Mouse (Mus musculus) liver, postnatal 0 days (tissue): ENCODE measurements around the gene Nol4l. TPM values are rescaled to one million over a fixed set of nuclear protein-coding genes. Genes with fewer than 3 reads are reported as not detected.

ENCODE experiments used
- ATAC-seq: fragments of 200-750 bp; cut with Nextera tagmentation; 2 replicates; pipeline ENCODE4 v1.8.0; 2017; ENCODE audit warnings: mild to moderate bottlenecking, moderate library complexity
- DNase-seq: peaks from one replicate; pipeline ENCODE4 v3.0.0-alpha.2; 2016
- H3K27ac ChIP-seq: fragments of 300-500 bp; sonication (generic); 2 replicates; pipeline ENCODE4 v1.5.1; 2014; ENCODE audit warnings: antibody characterized with exemption, moderate library complexity, mild to moderate bottlenecking, low read depth
- H3K27me3 ChIP-seq: fragments of 300-500 bp; sonication (generic); 2 replicates; pipeline ENCODE4 v1.6.1; 2014; ENCODE audit warnings: low read length, control low read depth, mixed read lengths; ENCODE audit not compliant: insufficient read depth
- H3K36me3 ChIP-seq: fragments of 300-500 bp; sonication (generic); replicated peaks from 2 replicates; pipeline ENCODE4 v1.6.1; 2014; ENCODE audit warnings: mild to moderate bottlenecking, control low read depth, low read length, moderate library complexity, mixed read lengths; ENCODE audit not compliant: insufficient read depth
- H3K4me1 ChIP-seq: fragments of 300-500 bp; sonication (generic); 2 replicates; pipeline ENCODE4 v1.6.1; 2014; ENCODE audit warnings: antibody characterized with exemption, mild to moderate bottlenecking, control low read depth; ENCODE audit not compliant: insufficient read depth
- H3K4me2 ChIP-seq: fragments of 300-500 bp; sonication (generic); 2 replicates; pipeline ENCODE4 v1.6.1; 2014; ENCODE audit warnings: low read depth, mild to moderate bottlenecking, low read length, moderate library complexity, mixed read lengths
- H3K4me3 ChIP-seq: fragments of 300-500 bp; sonication (generic); 2 replicates; pipeline ENCODE4 v1.5.1; 2014; ENCODE audit warnings: low read depth, low read length
- H3K9ac ChIP-seq: fragments of 300-500 bp; sonication (generic); replicated peaks from 2 replicates; pipeline ENCODE4 v1.6.1; 2014; ENCODE audit warnings: mild to moderate bottlenecking, moderate library complexity
- H3K9me3 ChIP-seq: fragments of 300-500 bp; sonication (generic); 2 replicates; pipeline ENCODE4 v1.6.1; 2016; ENCODE audit warnings: mild to moderate bottlenecking, control low read depth, low read length, mixed read lengths
- CTCF ChIP-seq: sonication (generic); IDR thresholded peaks from 2 replicates; pipeline ENCODE4 v1.5.1; 2016; ENCODE audit warnings: antibody characterized with exemption, low read depth
- EP300 ChIP-seq: IDR thresholded peaks from 2 replicates; pipeline ENCODE4 v1.6.1; 2016; ENCODE audit warnings: antibody characterized with exemption, low read depth, mild to moderate bottlenecking
- WGBS: fragments of 180-500 bp; shearing (Covaris S2); extraction: QIAGEN DNeasy Blood & Tissue Kit; methylation state at CpG from one replicate; pipeline ENCODE4 v1.1.7; 2014; ENCODE audit not compliant: insufficient replicate concordance; 5-methylcytosine and 5-hydroxymethylcytosine counted together
- polyA plus RNA-seq: library from polyadenylated mRNA; unstranded; fragments of >200 nt; fragmentation: Nextera tagmentation; extraction: Ambion mirVana; gene quantifications from 2 replicates; pipeline ENCODE4 v1.2.1, GENCODE M21; 2015

Gene Nol4l
- polyA plus RNA-seq, 1 experiment from 2014 or later = 1.7 TPM

GRCm38 (mm10) chr2:153417841-153418240 is 111.9 kb downstream of the Nol4l start:
- Histone ChIP-seq H3K4me2 (no peak overlapping the region), H3K27me3 (no peaks in the 10 kb centered on the region), H3K36me3 (peaks cover 44% of the 10 kb centered on the region), H3K4me3 (no peak overlapping the region), H3K4me1 (no peaks in the 10 kb centered on the region), H3K27ac (no peak overlapping the region), H3K9ac (no peak overlapping the region), H3K9me3 (no peaks in the 10 kb centered on the region)
- no peak for ATAC-seq
- TF ChIP-seq EP300 = no peak
- no peak for TF ChIP-seq CTCF
- no peak for DNase-seq
- 90% methylated on average over 12 of the region's 12 CpGs for WGBS

- Histone ChIP-seq H3K27me3 (no peaks in the 10 kb centered on the region), H3K27ac (no peak overlapping the region), H3K4me3 (no peak overlapping the region), H3K4me2 (no peak overlapping the region), H3K9ac (no peak overlapping the region), H3K4me1 (peaks cover 8% of the 10 kb centered on the region), H3K36me3 (peaks cover 48% of the 10 kb centered on the region), H3K9me3 (no peaks in the 10 kb centered on the region)
- DNase-seq (no peak), ATAC-seq (no peak)
- 21% methylated on average over 2 of the region's 2 CpGs for WGBS
- TF ChIP-seq CTCF = peak; percentile 64
- TF ChIP-seq EP300 = no peak
These were observed 115.2 kb downstream of the Nol4l start for GRCm38 (mm10) chr2:153414607-153415006.

- no peak overlapping the region for H3K4me2 ChIP-seq
- no peak for DNase-seq
- no peaks in the 10 kb centered on the region for H3K9me3 ChIP-seq
- no peaks in the 10 kb centered on the region for H3K27me3 ChIP-seq
- H3K4me3 ChIP-seq = no peak overlapping the region
- ATAC-seq = no peak
- H3K36me3 ChIP-seq = peaks cover 33% of the 10 kb centered on the region
- TF ChIP-seq EP300 (no peak), CTCF (no peak)
- H3K4me1 ChIP-seq = peaks cover 8% of the 10 kb centered on the region
- H3K9ac ChIP-seq = no peak overlapping the region
- no peak overlapping the region for H3K27ac ChIP-seq
- 77% methylated on average over 6 of the region's 6 CpGs for WGBS
These were observed 117.2 kb downstream of the Nol4l start for GRCm38 (mm10) chr2:153412563-153412962.

- WGBS = 50% methylated on average over 9 of the region's 9 CpGs
- ATAC-seq = peak; percentile 36; the same call in 1 of the 2 replicates
- no peak for DNase-seq
- no peak overlapping the region for H3K4me2 ChIP-seq
- no peaks in the 10 kb centered on the region for H3K27me3 ChIP-seq
- TF ChIP-seq EP300 (no peak), CTCF (no peak)
- H3K4me1 ChIP-seq = peaks cover 8% of the 10 kb centered on the region
- no peak overlapping the region for H3K27ac ChIP-seq
- no peak overlapping the region for H3K9ac ChIP-seq
- no peaks in the 10 kb centered on the region for H3K9me3 ChIP-seq
- H3K4me3 ChIP-seq = no peak overlapping the region
- peaks cover 26% of the 10 kb centered on the region for H3K36me3 ChIP-seq
These were observed 118.2 kb downstream of the Nol4l start for GRCm38 (mm10) chr2:153411557-153411956.

- Histone ChIP-seq H3K36me3 (peaks cover 18% of the 10 kb centered on the region), H3K4me2 (no peak overlapping the region), H3K27ac (no peak overlapping the region), H3K27me3 (no peaks in the 10 kb centered on the region), H3K4me1 (peaks cover 11% of the 10 kb centered on the region), H3K9me3 (no peaks in the 10 kb centered on the region), H3K4me3 (no peak overlapping the region), H3K9ac (no peak overlapping the region)
- ATAC-seq (no peak), DNase-seq (no peak)
- WGBS = 79% methylated on average over 3 of the region's 3 CpGs
- no peak for TF ChIP-seq CTCF
- TF ChIP-seq EP300 = no peak
These were observed 120.8 kb downstream of the Nol4l start for GRCm38 (mm10) chr2:153408971-153409370.

- H3K4me2 ChIP-seq = no peak overlapping the region
- no peaks in the 10 kb centered on the region for H3K9me3 ChIP-seq
- no peaks in the 10 kb centered on the region for H3K27me3 ChIP-seq
- DNase-seq = no peak
- H3K36me3 ChIP-seq = peaks cover 26% of the 10 kb centered on the region
- H3K4me1 ChIP-seq = peaks cover 11% of the 10 kb centered on the region
- no peak overlapping the region for H3K9ac ChIP-seq
- no peak overlapping the region for H3K4me3 ChIP-seq
- no peak for ATAC-seq
- no peak for TF ChIP-seq CTCF
- no peak overlapping the region for H3K27ac ChIP-seq
- WGBS = 72% methylated on average over 6 of the region's 6 CpGs
These were observed 122.9 kb downstream of the Nol4l start for GRCm38 (mm10) chr2:153406882-153407281.

- no peaks in the 10 kb centered on the region for H3K9me3 ChIP-seq
- TF ChIP-seq EP300 = no peak
- no peak for TF ChIP-seq CTCF
- peaks cover 4% of the 10 kb centered on the region; the same call in 1 of the 2 replicates for H3K4me1 ChIP-seq
- H3K27me3 ChIP-seq = no peaks in the 10 kb centered on the region
- peak; percentile 44 for ATAC-seq
- no peak overlapping the region for H3K9ac ChIP-seq
- WGBS = 61% methylated on average over 3 of the region's 3 CpGs
- H3K36me3 ChIP-seq = peaks cover 36% of the 10 kb centered on the region
- H3K4me3 ChIP-seq = no peak overlapping the region
- H3K4me2 ChIP-seq = no peak overlapping the region
- H3K27ac ChIP-seq = no peak overlapping the region
- no peak for DNase-seq
These were observed 124.9 kb downstream of the Nol4l start for GRCm38 (mm10) chr2:153404882-153405281.
